Mouse (Mus musculus) v-Abl transformed pro-B cells (cell line): Measurements from ENCODE around the gene Map4.

Experiments
- in situ Hi-C, 2 experiments: fragments of 400-800 bp; cut with MboI; formaldehyde crosslinking; loops; one replicate each; pipeline ENCODE4 v1.15.1; 2025; ENCODE audit not compliant: unreplicated experiment in 2 of 2

Map4 gene

GRCm38 (mm10) chr9:110054080-110054421 is 122.8 kb downstream of the Map4 start:
- in situ Hi-C loops, result no loop called here

DNA sequence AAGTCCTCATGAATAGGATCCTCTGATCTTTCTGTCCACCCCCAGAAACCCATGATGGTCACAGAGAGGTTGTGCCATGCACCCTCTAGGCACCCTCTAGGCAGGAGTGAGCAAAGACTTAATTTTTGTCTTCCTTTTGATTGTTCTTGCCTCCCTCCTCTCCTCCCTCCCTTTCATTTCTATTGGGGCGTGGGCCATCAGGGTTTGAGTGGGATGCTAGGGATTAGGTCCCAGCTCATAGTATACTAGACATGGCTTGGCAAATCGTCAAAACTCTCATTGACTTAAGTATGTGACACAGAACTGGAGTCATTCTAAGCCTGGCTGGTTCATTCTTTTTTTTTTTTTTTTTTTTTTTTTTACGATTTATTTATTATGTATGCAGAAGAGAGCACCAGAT is 123.5 kb downstream of the Map4 start:
- in situ Hi-C loops, result no loop called here

DNA sequence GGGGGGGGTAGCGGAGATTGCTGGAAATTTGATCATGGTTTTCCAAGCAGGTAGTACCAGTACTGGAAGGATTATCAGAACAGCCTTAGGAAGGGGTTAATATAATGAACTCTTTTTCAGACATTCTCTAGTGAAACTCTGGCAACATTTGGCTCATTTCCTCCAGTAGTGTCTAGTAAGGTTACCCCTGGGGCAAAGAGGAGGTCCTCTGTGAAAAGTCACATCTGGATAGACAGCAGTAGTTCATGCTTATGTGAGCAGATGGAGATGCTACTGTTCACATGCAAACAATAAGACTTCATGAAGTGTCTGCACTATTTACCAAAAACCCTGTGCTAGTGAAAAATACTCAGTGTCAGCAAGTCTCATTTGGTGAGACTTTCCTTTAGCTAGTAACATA is 125.9 kb downstream of the Map4 start:
- in situ Hi-C loops, result no loop called here

DNA sequence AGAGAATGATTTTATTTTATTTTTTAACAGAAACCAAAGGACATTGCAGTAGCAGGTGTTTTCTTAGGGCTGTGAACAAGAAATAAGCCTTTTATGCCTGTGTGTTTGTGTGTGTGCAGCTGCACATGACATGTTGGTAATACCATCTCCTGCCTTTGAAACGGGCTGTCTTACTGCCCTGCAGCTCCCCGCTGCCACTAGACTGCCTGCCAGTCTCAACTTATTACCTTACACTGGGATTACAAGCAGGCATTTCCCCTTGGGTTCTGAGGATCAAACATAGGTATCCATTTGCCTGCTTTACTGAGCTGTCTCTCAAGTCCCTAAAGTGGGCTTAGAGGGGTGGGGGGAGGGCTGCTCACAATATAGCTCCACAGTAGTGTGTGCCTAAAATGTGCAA is 129.5 kb downstream of the Map4 start:
- in situ Hi-C loops, result no loop called here

- in situ Hi-C loops, result no loop called here
Observed at GRCm38 (mm10) chr9:110062405-110062804, 131.1 kb downstream of the Map4 start.

DNA sequence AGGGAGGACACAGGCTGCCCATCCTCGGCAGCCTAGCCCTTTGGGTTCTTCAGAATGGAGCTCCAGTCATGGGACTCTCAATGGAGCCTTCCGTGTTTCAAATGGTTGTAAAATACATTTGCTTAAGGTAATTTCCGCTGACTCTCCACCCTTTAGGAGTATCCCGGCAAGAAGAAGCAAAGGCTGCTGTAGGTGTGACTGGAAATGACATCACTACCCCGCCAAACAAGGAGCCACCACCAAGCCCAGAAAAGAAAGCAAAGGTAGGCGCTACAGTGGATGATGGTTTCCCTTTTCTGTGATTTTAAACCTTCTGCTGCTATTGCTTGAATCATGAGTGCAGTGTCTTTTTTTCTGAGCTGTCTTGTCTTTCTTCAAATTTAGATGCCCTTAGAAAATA is 131.6 kb downstream of the Map4 start:
- in situ Hi-C loops, result no loop called here

GRCm38 (mm10) chr9:110064641-110065040 is 133.4 kb downstream of the Map4 start:
- in situ Hi-C loops, result no loop called here

DNA sequence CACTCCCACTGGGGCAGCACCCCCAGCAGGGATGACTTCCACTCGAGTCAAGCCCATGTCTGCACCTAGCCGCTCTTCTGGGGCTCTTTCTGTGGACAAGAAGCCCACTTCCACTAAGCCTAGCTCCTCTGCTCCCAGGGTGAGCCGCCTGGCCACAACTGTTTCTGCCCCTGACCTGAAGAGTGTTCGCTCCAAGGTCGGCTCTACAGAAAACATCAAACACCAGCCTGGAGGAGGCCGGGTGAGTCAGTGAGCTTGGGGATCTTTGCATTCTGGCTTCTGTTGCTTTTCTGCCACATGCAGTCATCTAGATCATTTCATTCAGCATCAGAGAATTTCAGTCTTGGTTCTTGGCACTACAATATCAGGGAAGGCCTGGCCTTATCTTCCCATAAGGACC is 137.5 kb downstream of the Map4 start:
- in situ Hi-C loops, result no loop called here

- in situ Hi-C loops, result loop anchor here (5.0 to 10.0 kb wide), 5 partner anchors 83 to 1068 kb away; no protein-coding TSS in a partner anchor
Observed at GRCm38 (mm10) chr9:110070358-110070757, 139.1 kb downstream of the Map4 start.

DNA sequence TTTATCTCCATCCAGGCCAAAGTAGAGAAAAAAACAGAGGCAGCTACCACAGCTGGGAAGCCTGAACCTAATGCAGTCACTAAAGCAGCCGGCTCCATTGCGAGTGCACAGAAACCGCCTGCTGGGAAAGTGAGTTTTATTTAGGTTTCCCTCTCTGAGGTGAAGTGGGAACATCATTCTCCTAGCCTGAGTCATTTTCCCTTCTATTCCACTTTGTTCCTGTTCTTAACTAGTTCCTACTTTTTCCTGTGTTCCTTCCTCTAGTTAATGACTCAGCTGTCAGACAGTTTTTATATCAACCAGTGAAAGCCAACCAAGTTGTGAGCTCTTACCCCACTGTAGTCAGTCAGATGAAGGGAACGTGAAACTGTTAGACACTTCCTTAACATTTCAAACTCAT is 139.8 kb downstream of the Map4 start:
- in situ Hi-C loops, result loop anchor here (5.0 to 10.0 kb wide), 5 partner anchors 84 to 1069 kb away; no protein-coding TSS in a partner anchor

DNA sequence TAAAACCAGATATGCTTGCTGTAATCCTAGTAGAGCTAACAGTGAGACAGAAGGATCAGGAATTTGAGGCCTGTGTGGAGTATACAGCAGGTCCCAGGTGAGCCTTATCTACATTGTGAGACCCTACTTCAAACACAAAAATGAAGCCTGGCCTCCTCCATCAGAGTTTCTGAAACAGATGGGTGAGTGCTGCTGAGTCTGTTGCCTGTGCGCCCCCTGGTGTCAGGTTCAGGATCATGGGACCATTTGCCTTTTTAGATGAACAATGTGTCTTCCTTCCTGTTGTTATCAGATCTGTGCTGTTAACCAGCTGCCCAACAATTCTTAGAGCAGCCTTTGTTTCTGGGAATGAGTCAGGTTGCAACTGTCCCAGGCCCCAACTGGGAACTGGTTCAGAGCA is 140.6 kb downstream of the Map4 start:
- in situ Hi-C loops, result loop anchor here (5.0 to 10.0 kb wide), 5 partner anchors 85 to 1070 kb away; no protein-coding TSS in a partner anchor

DNA sequence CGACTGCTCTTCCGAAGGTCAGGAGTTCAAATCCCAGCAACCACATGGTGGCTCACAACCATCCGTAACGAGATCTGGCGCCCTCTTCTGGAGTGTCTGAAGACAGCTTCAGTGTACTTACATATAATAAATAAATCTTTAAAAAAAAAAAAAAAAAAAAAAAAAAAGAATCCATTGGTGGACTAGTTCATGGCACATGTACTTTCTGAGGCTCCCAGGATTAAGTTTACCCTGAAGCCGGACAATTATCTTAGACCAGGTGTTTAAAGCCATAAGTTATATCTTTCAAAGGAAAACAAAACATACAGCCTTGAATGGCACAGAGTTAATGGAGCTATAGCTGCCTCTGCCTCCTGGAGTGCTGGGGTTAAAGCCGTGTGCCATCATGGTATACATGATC is 145.2 kb downstream of the Map4 start:
- in situ Hi-C loops, result loop anchor here in 1 of 2 experiments (10.0 to 25.0 kb wide), 2 partner anchors 964 to 1072 kb away; no protein-coding TSS in a partner anchor

DNA sequence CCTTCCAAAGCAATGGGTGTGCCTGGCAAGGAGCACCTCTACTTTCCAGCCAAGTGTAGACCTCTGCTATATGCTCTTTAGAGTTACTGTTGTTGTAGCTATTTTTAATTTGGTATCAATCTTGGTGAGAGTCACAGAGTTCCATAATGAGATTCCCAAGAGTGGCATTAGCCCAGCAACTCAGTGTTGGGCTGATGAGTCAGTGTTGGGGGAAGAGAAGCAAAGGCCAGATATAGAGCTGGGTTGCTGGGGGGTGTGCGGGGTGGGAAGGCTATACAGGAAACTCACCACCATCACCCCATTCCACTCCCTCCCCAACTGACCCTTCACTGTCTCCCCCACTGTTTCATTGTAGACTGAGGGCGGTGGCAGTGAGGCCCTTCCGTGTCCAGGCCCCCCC is 149.8 kb downstream of the Map4 start:
- in situ Hi-C loops, result loop anchor here in 1 of 2 experiments (25.0 kb wide), 1 partner anchor 969 kb away; no protein-coding TSS in a partner anchor

- in situ Hi-C loops, result loop anchor here in 1 of 2 experiments (25.0 kb wide), 1 partner anchor 972 kb away; no protein-coding TSS in a partner anchor
Observed at GRCm38 (mm10) chr9:110084201-110084964, 153.1 kb downstream of the Map4 start.

GRCm38 (mm10) chr9:110085693-110086092 is 154.4 kb downstream of the Map4 start:
- in situ Hi-C loops, result loop anchor here in 1 of 2 experiments (25.0 kb wide), 1 partner anchor 973 kb away; no protein-coding TSS in a partner anchor

DNA sequence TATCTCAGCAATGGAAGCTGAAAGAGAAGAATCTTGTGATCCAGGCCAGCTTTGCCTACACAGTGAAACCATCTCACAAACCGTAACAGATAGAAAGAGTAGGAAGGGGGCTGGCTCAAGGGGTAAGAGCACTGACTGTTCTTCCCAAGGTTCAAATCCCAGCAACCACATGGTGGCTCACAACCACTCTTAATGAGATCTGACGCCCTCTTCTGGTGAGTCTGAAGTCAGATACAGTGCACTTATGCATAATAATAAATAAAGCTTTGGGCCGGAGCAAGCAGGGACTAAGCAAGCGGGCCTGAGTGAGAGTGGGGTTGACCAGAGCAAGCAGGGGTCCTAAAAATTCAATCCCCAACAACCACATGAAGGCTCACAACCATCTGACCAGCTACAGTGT is 162.0 kb downstream of the Map4 start:
- in situ Hi-C loops, result loop anchor here in 1 of 2 experiments (25.0 kb wide), 1 partner anchor 981 kb away; no protein-coding TSS in a partner anchor

DNA sequence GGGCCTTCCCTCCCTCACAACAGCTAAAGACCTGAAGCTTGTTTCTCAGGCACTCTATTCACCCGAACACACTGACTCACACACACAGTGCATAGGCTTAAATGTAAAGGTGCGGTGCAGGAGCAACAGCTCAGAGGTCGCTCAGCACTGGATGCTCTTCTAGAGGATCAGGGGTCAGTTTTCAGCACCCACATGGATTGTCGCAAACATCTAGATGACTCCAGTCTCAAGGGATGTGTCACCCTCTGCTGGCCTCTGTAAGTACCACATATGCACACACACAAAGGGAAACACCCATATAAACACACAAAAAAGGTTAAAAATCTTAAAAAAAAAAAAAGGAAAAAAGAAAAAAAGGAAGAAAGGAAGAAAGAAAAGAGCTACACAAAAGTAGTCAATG is 163.5 kb downstream of the Map4 start:
- in situ Hi-C loops, result loop anchor here in 1 of 2 experiments (25.0 kb wide), 1 partner anchor 982 kb away; no protein-coding TSS in a partner anchor

DNA sequence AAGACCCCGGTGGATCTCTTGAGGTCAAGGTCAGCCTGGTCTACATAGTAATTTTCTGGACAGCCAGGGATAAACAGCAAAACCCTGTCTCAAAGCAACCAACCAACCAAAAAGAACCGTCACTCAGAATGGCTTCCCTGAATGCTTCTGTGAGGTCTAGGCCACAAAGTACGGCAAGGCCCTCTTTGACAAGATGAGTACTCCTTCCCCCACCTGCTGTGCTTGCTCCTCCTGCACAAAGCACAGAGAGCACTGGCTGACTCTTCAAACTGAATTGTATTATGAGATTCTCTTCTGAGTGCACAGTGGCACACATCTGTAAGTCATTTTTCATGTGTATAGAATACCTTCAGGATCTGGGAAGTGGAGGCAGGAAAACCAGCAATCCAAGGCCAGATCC is 166.5 kb downstream of the Map4 start:
- in situ Hi-C loops, result loop anchor here in 1 of 2 experiments (25.0 kb wide), 1 partner anchor 985 kb away; no protein-coding TSS in a partner anchor

- in situ Hi-C loops, result no loop called here
Observed at GRCm38 (mm10) chr9:110100627-110101600, 169.7 kb downstream of the Map4 start.

- in situ Hi-C loops, result no loop called here
Observed at GRCm38 (mm10) chr9:110116353-110116976, 185.2 kb downstream of the Map4 start.
